Mouse (Mus musculus) mouse embryonic stem cell (cell line): ENCODE measurements around the gene Nup98.

Experiments
- in situ Hi-C, 2 experiments: fragments of 300-500 bp; cut with MboI; formaldehyde crosslinking; loops; 1 replicate in 1 of 2; 3 replicates in 1 of 2; pipeline ENCODE4 v1.14.3; 2019 to 2020; ENCODE audit warnings: low sequenced_read_pairs in 2 of 2, low pct_unique_long_range_greater_than_20kb in 1 of 2, mixed read lengths in 1 of 2; ENCODE audit not compliant: unreplicated experiment in 1 of 2

The Nup98 gene

DNA sequence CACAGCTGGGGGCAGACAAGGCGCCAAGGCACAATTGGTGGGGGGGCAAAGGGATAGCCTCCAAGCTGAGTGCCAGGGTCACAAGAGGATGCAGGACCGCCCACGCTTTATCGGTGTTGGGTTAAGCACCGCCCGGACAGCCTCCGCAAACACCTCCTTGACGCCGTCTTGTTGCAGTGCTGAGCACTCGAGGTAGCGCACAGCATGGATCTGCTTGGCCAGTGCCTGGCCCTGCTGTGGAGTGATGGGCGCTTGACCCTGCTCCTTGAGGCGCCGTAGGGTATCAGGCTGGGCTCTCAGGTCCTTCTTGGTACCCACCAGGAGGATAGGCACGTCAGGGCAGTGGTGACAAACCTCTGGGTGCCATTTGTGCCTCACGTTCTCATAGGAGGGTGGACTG is 29.6 kb upstream of the Nup98 start:
- in situ Hi-C loops = no loop called here

DNA sequence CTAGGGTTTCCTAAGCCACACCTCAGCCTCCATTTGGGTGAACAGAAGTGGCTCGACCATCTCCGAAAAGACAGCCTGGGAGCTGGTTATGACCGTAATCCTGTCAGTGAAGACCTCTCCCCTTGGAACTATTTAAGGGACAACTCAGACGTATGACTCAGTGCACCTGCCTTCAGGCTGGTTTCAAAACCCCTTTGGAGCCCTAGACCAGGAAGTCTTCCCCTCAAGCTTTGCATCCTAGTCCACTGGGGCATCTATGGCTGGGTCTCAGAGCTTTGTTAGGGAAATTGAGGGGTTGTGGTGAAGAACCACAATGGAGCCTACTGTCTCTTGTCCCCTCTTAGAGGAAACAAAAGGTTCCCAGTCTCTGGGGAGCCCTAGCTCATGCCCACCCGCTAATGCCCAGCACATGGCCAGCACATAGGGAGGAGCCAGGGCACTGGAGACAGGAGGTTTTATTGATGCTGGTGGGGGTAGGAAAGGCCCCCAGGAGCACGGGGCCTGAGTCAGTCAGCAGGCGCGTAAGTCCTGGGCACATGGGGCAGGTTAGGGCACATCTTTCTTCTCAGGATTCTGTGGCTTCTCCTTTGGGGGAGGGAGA is 28.8 kb upstream of the Nup98 start:
- in situ Hi-C loops = no loop called here

GRCm38 (mm10) chr7:102233059-102233458 is 23.1 kb upstream of the Nup98 start:
- in situ Hi-C loops = no loop called here

- in situ Hi-C loops = no loop called here
These were observed 19.8 kb upstream of the Nup98 start for GRCm38 (mm10) chr7:102229814-102230213.

DNA sequence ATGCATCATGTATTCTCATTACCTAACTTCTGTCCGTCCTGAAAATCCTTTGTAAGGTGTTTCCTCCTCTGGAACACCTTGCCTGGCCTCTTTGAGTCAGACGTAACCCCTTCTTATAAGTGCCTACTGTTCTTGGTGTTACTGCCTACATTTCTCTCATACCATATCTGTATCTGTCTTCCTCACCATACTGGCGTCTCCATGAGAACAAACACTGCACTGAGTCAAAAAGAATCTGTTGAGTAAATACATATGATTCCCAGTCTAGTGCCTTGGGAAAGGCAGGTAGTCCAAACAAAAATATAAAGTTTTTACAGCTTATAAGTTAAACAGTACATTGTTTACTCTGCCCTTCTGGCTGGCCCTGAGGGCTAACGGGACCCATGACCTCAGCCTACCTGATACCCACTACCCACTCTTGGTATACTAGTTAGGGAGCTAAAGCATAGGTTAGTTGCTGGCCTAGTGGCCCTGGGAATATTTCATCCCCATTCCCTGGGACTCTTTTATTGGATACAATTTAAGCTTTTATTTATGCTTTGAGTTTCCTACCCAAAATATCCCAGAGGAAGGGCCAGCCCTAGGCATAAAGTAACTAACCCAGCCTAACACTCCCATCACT is 18.2 kb upstream of the Nup98 start:
- in situ Hi-C loops = no loop called here

GRCm38 (mm10) chr7:102226051-102226450 is 16.1 kb upstream of the Nup98 start:
- in situ Hi-C loops = no loop called here

- in situ Hi-C loops = no loop called here
These were observed 14.1 kb upstream of the Nup98 start for GRCm38 (mm10) chr7:102223883-102224738.

DNA sequence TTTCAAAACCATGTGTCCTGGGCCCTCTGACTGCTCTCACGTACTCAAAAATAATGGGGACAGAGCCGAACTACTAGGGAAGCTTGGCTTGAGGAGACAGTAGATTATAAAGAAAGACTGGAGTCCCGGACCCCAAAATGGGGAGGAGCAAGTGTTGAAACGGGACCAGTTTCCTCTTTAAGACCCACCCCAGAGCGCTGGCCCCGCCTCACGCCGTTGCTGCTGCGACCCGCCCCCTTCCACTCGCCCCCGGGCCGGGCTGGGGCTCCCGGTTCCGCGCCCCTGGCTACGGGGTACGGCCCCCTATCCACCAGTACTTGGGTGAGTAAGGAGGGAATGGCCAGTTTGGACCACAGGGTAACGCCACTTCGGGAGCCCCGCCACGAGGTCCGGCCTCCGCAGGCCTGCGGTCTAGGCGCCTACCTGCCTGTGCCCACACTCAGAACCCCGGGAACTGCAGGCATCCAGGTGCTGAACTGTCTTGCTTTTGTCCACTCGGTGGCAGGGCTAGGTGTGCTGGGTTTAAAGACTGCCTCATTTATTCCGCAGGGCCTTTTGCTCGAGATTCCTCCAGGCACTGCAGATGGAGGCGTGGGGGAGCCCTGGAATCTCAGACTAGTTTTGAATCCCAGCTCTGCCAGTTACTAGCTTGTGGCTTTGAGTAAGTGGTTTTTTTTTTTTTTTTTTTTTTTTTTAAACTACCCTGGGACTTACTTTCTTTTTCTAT is 13.0 kb upstream of the Nup98 start:
- in situ Hi-C loops = no loop called here

- in situ Hi-C loops = no loop called here
These were observed 12.4 kb upstream of the Nup98 start for GRCm38 (mm10) chr7:102222336-102222735.

- in situ Hi-C loops = no loop called here
These were observed 11.9 kb upstream of the Nup98 start for GRCm38 (mm10) chr7:102221899-102222298.

DNA sequence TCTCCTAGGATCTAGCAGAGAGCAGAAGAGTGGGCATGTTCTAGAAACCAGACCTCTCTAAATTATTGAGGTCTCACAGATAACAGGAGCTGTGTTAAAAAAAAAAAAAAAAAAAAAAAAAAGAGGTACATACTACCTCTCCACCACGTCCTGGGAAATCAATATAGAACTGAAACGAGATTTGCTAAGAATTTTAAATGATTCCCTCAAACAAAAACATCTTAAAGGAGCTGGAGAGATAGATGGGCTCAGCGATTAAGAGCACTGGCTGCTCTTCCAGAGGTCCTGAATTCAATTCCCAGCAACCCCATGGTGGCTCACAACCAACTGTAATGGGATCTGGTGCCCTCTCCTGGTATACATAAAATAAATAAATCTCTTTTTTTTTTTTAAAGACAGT is 1.1 kb upstream of the Nup98 start:
- in situ Hi-C loops = no loop called here

- in situ Hi-C loops = no loop called here
These were observed 1.1 kb downstream of the Nup98 start for GRCm38 (mm10) chr7:102208806-102209363.

GRCm38 (mm10) chr7:102205646-102206045 is 4.3 kb downstream of the Nup98 start:
- in situ Hi-C loops = no loop called here

- in situ Hi-C loops = no loop called here
These were observed 5.6 kb downstream of the Nup98 start for GRCm38 (mm10) chr7:102204296-102204857.

DNA sequence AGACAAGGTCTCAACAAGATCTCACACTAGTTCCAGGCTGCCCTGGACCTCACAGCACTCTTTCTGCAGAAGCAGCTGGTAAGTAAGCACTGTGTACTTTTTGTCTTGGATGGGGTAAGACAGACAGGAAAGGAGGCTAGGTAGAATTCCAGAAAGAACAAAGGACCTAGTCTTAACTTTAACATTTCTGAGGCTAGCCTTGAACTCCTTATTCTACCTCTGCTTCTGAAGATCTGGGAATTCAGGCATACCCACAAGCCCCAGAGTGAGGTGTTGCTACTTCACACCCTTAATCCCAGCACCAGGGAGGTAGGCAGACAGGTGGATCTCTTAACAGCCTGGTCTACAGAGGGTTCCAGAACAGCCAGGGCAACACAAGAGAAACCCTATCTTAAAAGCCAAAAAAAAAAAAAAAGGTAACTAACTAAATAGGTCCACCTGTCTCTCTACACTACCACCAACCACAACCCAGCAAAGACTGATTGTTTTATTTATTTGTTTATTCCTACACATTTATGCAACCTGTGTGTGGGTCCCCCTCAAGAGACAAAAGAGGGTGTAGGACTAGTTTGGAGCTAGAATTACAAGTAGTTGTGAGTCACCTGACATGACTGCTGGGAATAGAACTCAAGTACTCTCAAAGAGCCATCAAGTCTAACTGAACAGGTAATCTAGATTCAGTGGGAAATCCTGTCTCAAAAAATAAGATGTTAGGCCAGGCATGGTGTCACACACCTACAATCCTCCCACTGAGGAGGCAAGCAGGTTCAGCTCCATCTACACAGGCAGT is 8.8 kb downstream of the Nup98 start:
- in situ Hi-C loops = no loop called here

DNA sequence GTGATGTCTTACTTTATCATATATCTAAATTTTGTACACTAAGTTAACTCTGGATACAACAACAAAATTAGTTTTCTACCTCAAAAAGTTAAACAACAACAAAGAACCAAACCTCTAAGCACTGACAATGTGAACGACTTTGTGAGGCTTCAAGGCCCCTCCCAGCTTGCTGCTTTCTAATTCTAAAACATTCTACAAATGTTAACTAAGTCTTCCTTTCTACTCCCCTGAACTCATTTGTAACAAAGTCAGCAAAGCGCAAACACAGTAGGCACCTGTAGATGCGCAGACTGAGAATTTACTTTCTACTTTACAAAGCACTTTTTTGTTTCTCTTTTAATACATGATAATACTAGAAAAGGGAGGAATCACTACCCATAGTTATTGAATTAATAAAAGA is 9.4 kb downstream of the Nup98 start:
- in situ Hi-C loops = no loop called here

GRCm38 (mm10) chr7:102192356-102192755 is 17.6 kb downstream of the Nup98 start:
- in situ Hi-C loops = no loop called here

DNA sequence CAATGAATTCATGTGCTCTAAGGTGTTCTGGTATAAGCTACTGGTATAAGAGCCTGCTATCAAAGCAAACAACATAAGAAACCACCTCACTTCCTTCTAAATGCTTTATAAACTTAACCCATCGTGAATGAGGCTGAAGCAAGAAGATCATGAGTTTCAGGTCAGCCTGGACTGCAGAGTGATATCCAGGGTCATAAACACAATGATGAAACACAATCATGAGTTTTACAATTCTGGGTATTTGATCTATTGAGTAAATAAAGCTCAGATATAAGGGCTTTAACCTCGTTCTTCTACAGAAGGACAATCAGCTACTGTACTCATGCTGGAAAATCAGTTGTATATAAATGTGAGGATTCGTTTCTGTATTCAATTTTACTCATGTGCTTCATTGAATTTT is 26.1 kb downstream of the Nup98 start:
- in situ Hi-C loops = no loop called here
